Mouse (Mus musculus): ENCODE data around the gene Prr11. TPM values are rescaled to one million over a fixed set of nuclear protein-coding genes. Genes with fewer than 3 reads are reported as not detected.

Gene Prr11
- 2.9 and 3.6 TPM in 2 replicates for polyA plus RNA-seq (2014; fragmentation: Nextera tagmentation; extraction: Ambion mirVana)

- peaks cover 28% of the 10 kb centered on the region for H3K4me1 ChIP-seq (replicated peaks; ENCODE audit: control insufficient read depth, insufficient read depth, low read length)
- peak within 1 kb of the TSS; percentile 89 for H3K27ac ChIP-seq
- H3K9ac ChIP-seq, result peak within 1 kb of the TSS; percentile 84
- WGBS, result 0% methylated on average over 14 of the region's 14 CpGs
- ATAC-seq (ENCODE audit: low FRiP score) (no peak), DNase-seq (ENCODE audit: low spot score) (no peak)
- peak within 1 kb of the TSS; percentile 59 for H3K4me2 ChIP-seq (replicated peaks)
- no peaks in the 10 kb centered on the region for H3K9me3 ChIP-seq (ENCODE audit: control insufficient read depth, low read length)
- H3K4me3 ChIP-seq (replicated peaks; ENCODE audit: low read length), result peak within 1 kb of the TSS; percentile 72
- H3K36me3 ChIP-seq (replicated peaks; ENCODE audit: control insufficient read depth, insufficient read depth), result peaks cover 31% of the 10 kb centered on the region
- no peaks in the 10 kb centered on the region for H3K27me3 ChIP-seq (ENCODE audit: control insufficient read depth, insufficient read depth, low read length)
Observed at GRCm38 (mm10) chr11:87108409-87108754, at the start of gene Prr11. Gene Prr11, minus strand, starts transcription at chr11:87108708.

- H3K27me3 ChIP-seq (ENCODE audit: control insufficient read depth, insufficient read depth, low read length), result no peaks in the 10 kb centered on the region
- no peak overlapping the region for H3K4me3 ChIP-seq (replicated peaks; ENCODE audit: low read length)
- H3K36me3 ChIP-seq (replicated peaks; ENCODE audit: control insufficient read depth, insufficient read depth), result peaks cover 54% of the 10 kb centered on the region
- 97% methylated on average over 2 of the region's 2 CpGs for WGBS
- no peak overlapping the region for H3K9ac ChIP-seq
- H3K4me2 ChIP-seq (replicated peaks), result no peak overlapping the region
- H3K4me1 ChIP-seq (replicated peaks; ENCODE audit: control insufficient read depth, insufficient read depth, low read length), result no peaks in the 10 kb centered on the region
- ATAC-seq (ENCODE audit: low FRiP score), result no peak
- H3K27ac ChIP-seq, result no peak overlapping the region
- H3K9me3 ChIP-seq (ENCODE audit: control insufficient read depth, low read length), result no peaks in the 10 kb centered on the region
- DNase-seq (ENCODE audit: low spot score), result no peak
Observed at GRCm38 (mm10) chr11:87158012-87158411, 49.5 kb upstream of the Prr11 start.

- ATAC-seq (ENCODE audit: low FRiP score) (no peak), DNase-seq (ENCODE audit: low spot score) (no peak)
- WGBS, result 87% methylated on average over 4 of the region's 4 CpGs
- H3K9me3 ChIP-seq (ENCODE audit: control insufficient read depth, low read length), result no peaks in the 10 kb centered on the region
- H3K4me1 ChIP-seq (replicated peaks; ENCODE audit: control insufficient read depth, insufficient read depth, low read length), result no peaks in the 10 kb centered on the region
- no peak overlapping the region for H3K9ac ChIP-seq
- no peak overlapping the region for H3K27ac ChIP-seq
- H3K4me2 ChIP-seq (replicated peaks), result no peak overlapping the region
- H3K4me3 ChIP-seq (replicated peaks; ENCODE audit: low read length), result no peak overlapping the region
- H3K27me3 ChIP-seq (ENCODE audit: control insufficient read depth, insufficient read depth, low read length), result no peaks in the 10 kb centered on the region
- peaks cover 68% of the 10 kb centered on the region for H3K36me3 ChIP-seq (replicated peaks; ENCODE audit: control insufficient read depth, insufficient read depth)
Observed at GRCm38 (mm10) chr11:87136233-87136632, 27.7 kb upstream of the Prr11 start.

DNA sequence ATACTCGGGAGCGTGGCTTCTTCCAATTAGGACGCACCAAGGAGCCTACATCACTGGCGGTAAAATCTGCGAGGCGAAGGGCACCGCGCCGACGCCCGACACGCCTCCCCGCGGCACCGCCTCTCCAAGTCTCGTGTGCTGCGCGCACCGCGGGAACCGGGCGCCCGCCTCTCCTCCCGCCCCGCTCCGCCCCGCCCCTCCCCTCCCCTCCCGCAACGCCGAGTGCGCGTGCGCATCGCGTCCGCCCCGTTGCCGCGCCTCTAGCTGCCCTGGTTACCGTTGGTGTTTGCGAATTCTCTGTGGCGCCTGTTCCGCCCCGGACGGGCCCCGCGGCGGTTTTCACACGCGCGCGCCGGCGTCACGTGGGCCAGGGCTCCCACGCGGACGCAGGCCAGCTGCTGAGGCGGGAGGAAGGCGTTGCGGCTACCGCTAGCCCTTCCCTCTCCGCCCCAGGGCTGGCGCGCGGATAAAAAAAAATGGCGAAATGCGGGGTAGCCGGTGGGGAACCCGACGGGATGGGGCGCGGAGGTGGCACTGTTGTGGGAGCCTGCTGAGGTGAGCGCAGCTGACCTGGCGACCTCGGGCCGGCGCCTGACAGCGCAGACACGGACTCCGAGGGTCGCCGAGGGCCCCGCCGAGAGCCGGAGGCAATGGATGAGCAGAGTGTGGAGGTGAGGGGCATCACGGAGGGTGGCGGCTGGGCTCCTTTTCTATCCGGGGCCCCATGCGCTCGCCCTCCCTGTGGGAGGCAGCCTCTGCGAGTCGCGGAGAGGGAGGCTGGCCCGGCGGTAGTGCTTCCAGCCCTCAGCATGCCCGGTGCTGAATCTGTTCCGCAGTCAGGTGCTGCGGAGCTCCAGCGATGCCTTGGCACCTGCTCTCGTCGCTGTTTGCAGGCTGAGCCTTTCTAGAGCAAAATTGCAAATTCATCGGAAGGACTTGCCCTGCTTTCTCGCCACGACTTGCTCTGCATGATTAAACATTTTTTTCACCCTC, 18.6 kb upstream of the Prr11 start, which contains the start of gene Trim37:
Gene Trim37 (plus strand): TSS at position 254 of the 993 bp plus-strand sequence.
- WGBS, result under 1% methylated on average over 96 of the region's 105 CpGs
- Histone ChIP-seq H3K4me2 (replicated peaks) (peak within 1 kb of the TSS; percentile 66), H3K27ac (peak within 1 kb of the TSS; percentile 93), H3K27me3 (ENCODE audit: control insufficient read depth, insufficient read depth, low read length) (no peaks in the 10 kb centered on the region), H3K9ac (peak within 1 kb of the TSS; percentile 93), H3K4me1 (replicated peaks; ENCODE audit: control insufficient read depth, insufficient read depth, low read length) (peaks cover 26% of the 10 kb centered on the region), H3K4me3 (replicated peaks; ENCODE audit: low read length) (peak within 1 kb of the TSS; percentile 99), H3K9me3 (ENCODE audit: control insufficient read depth, low read length) (no peaks in the 10 kb centered on the region), H3K36me3 (replicated peaks; ENCODE audit: control insufficient read depth, insufficient read depth) (peaks cover 41% of the 10 kb centered on the region)
- ATAC-seq (ENCODE audit: low FRiP score) (peak; percentile 94), DNase-seq (ENCODE audit: low spot score) (peak; percentile 93)

DNA sequence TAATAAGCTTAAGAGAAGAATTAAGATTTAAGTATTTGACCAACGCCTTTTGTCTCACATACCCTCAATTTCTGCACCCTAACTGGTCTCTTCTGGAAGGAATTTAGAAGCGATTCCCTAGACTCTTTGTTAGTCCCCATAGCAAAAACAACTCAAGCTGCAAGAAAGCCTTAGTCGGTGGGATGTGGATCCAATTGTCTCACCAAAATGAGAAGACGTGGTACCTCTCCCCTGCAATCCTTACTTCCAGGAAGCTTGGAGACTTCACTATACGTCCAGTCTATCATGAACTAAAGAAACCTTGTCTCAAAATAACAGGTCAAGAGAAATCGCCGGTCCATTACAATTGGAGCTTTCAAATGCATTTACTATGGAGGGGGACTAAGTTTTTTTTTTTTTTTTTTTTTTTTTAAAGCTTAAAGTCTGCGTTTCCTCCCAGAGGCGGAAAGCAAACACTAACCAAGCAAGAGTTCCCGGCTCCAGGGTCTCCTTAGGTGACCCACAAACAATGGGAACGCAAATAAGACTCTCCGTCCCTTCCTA, 17.8 kb upstream of the Prr11 start:
- 1% methylated on average over 12 of the region's 12 CpGs for WGBS
- peak overlapping the region; percentile 66 for H3K4me2 ChIP-seq (replicated peaks)
- peaks cover 42% of the 10 kb centered on the region for H3K36me3 ChIP-seq (replicated peaks; ENCODE audit: control insufficient read depth, insufficient read depth)
- DNase-seq (ENCODE audit: low spot score) (peak; percentile 61), ATAC-seq (ENCODE audit: low FRiP score) (0 out of 2 replicates have a peak, but pooled peaks have one; percentile 1)
- peaks cover 26% of the 10 kb centered on the region for H3K4me1 ChIP-seq (replicated peaks; ENCODE audit: control insufficient read depth, insufficient read depth, low read length)
- no peaks in the 10 kb centered on the region for H3K27me3 ChIP-seq (ENCODE audit: control insufficient read depth, insufficient read depth, low read length)
- peak overlapping the region; percentile 99 for H3K4me3 ChIP-seq (replicated peaks; ENCODE audit: low read length)
- no peaks in the 10 kb centered on the region for H3K9me3 ChIP-seq (ENCODE audit: control insufficient read depth, low read length)
- H3K9ac ChIP-seq, result peak overlapping the region; percentile 93
- H3K27ac ChIP-seq, result peak overlapping the region; percentile 93

DNA sequence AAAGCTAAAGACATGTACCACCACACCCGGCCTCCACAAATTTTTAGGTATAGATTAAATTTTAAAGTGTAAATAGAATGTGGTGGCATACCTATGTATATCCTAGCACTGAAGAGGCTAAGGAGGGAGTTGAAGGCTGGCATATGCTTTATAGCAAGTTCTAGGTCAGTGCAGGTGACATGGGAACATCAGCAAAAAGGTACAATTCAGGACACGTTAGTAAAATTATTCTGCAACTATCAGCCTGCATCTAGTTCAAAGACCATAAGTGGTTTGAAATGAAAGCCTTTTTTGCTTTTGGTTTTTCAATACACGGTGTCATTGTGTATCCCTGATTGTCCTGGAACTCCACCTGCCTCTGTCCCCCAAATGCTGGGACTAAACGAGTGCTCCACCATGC, 17.1 kb upstream of the Prr11 start:
- DNase-seq (ENCODE audit: low spot score), result no peak
- H3K4me1 ChIP-seq (replicated peaks; ENCODE audit: control insufficient read depth, insufficient read depth, low read length), result peaks cover 26% of the 10 kb centered on the region
- H3K9ac ChIP-seq, result peak overlapping the region; percentile 93
- H3K9me3 ChIP-seq (ENCODE audit: control insufficient read depth, low read length), result no peaks in the 10 kb centered on the region
- 56% methylated on average over 4 of the region's 4 CpGs for WGBS
- H3K4me3 ChIP-seq (replicated peaks; ENCODE audit: low read length), result peak overlapping the region; percentile 99
- H3K27ac ChIP-seq, result peak overlapping the region; percentile 93
- peak overlapping the region; percentile 66 for H3K4me2 ChIP-seq (replicated peaks)
- ATAC-seq (ENCODE audit: low FRiP score), result no peak
- H3K36me3 ChIP-seq (replicated peaks; ENCODE audit: control insufficient read depth, insufficient read depth), result peaks cover 44% of the 10 kb centered on the region
- H3K27me3 ChIP-seq (ENCODE audit: control insufficient read depth, insufficient read depth, low read length), result no peaks in the 10 kb centered on the region

- WGBS, result 73% methylated on average over 8 of the region's 8 CpGs
- H3K27me3 ChIP-seq (ENCODE audit: control insufficient read depth, insufficient read depth, low read length), result no peaks in the 10 kb centered on the region
- no peak overlapping the region for H3K4me3 ChIP-seq (replicated peaks; ENCODE audit: low read length)
Observed at GRCm38 (mm10) chr11:87121864-87122263, 13.4 kb upstream of the Prr11 start.

GRCm38 (mm10) chr11:87110172-87110909, 1.8 kb upstream of the Prr11 start:
- Histone ChIP-seq H3K4me2 (replicated peaks) (peak overlapping the region; percentile 59), H3K36me3 (replicated peaks; ENCODE audit: control insufficient read depth, insufficient read depth) (peaks cover 29% of the 10 kb centered on the region), H3K4me1 (replicated peaks; ENCODE audit: control insufficient read depth, insufficient read depth, low read length) (peaks cover 28% of the 10 kb centered on the region), H3K27me3 (ENCODE audit: control insufficient read depth, insufficient read depth, low read length) (no peaks in the 10 kb centered on the region), H3K9me3 (ENCODE audit: control insufficient read depth, low read length) (no peaks in the 10 kb centered on the region), H3K9ac (peak overlapping the region; percentile 84), H3K4me3 (replicated peaks; ENCODE audit: low read length) (peak overlapping the region; percentile 72), H3K27ac (peak overlapping the region; percentile 89)
- ATAC-seq (ENCODE audit: low FRiP score) (no peak), DNase-seq (ENCODE audit: low spot score) (no peak)
- 8% methylated on average over 9 of the region's 9 CpGs for WGBS

More at GRCm38 (mm10) chr11:87121864-87122263, 13.4 kb upstream of the Prr11 start:
- no peak for DNase-seq (ENCODE audit: low spot score)
- no peaks in the 10 kb centered on the region for H3K9me3 ChIP-seq (ENCODE audit: control insufficient read depth, low read length)
- no peak overlapping the region for H3K9ac ChIP-seq
- H3K27ac ChIP-seq, result no peak overlapping the region
- ATAC-seq (ENCODE audit: low FRiP score), result no peak
- no peak overlapping the region for H3K4me2 ChIP-seq (replicated peaks)
- H3K4me1 ChIP-seq (replicated peaks; ENCODE audit: control insufficient read depth, insufficient read depth, low read length), result peaks cover 8% of the 10 kb centered on the region
- H3K36me3 ChIP-seq (replicated peaks; ENCODE audit: control insufficient read depth, insufficient read depth), result peaks cover 70% of the 10 kb centered on the region

Measured in hindbrain, embryonic 14.5 days (tissue).